Mouse (Mus musculus) hindbrain, embryonic 10.5 days (tissue): ENCODE measurements at regions not wholly inside any gene's neighbourhood (a gene's known extent, or its start where the extent isn't known, plus 50 kb on each side); places are given as distances from the start of the nearest gene placed in this dataset.
A peak's percentile ranks its signal among the peaks of the same experiment; 100 is the strongest.
"Not testable (repeated sequence)": the region's sequence is repeated elsewhere in the genome, so short reads cannot be mapped to it uniquely, and the experiment has no call there.

Source experiments
- DNase-seq: peaks from one replicate; pipeline ENCODE4 v3.0.0-alpha.2; 2017; ENCODE audit warnings: low spot score
- H3K27ac ChIP-seq: fragments of 300-500 bp; sonication (generic); 2 replicates; pipeline ENCODE4 v1.5.1; 2016; ENCODE audit warnings: mild to moderate bottlenecking, moderate library complexity
- H3K27me3 ChIP-seq: fragments of 300-500 bp; sonication (generic); 2 replicates; pipeline ENCODE4 v1.6.1; 2016; ENCODE audit warnings: mild to moderate bottlenecking; ENCODE audit not compliant: poor library complexity, insufficient read depth, severe bottlenecking
- H3K36me3 ChIP-seq: fragments of 300-500 bp; sonication (generic); 2 replicates; pipeline ENCODE4 v1.6.1; 2016; ENCODE audit warnings: mild to moderate bottlenecking, moderate library complexity
- H3K4me1 ChIP-seq: fragments of 300-500 bp; sonication (generic); replicated peaks from 2 replicates; pipeline ENCODE4 v1.6.1; 2016; ENCODE audit warnings: mild to moderate bottlenecking
- H3K4me3 ChIP-seq: fragments of 300-500 bp; sonication (generic); 2 replicates; pipeline ENCODE4 v1.5.1; 2016; ENCODE audit warnings: mild to moderate bottlenecking, moderate library complexity
- H3K9me3 ChIP-seq: fragments of 300-500 bp; sonication (generic); 2 replicates; pipeline ENCODE4 v1.6.1; 2016; ENCODE audit warnings: mild to moderate bottlenecking, moderate library complexity
- WGBS: fragments of 180-500 bp; shearing (Covaris S2); methylation state at CpG from one replicate; pipeline ENCODE4 v1.1.7; 2016; 5-methylcytosine and 5-hydroxymethylcytosine counted together

GRCm38 (mm10) chr6:37618990-37619389, 89.0 kb downstream of the Akr1d1 start:
- Histone ChIP-seq H3K4me3 (no peak overlapping the region), H3K4me1 (peaks cover 10% of the 10 kb centered on the region), H3K27me3 (no peaks in the 10 kb centered on the region), H3K27ac (0 out of 2 replicates have a peak overlapping the region, but pooled peaks have one; percentile 24), H3K36me3 (no peaks in the 10 kb centered on the region), H3K9me3 (no peaks in the 10 kb centered on the region)
- no peak for DNase-seq
- whole genome bisulfite sequencing = 87% methylated on average over 9 of the region's 9 CpGs

- WGBS = 60% methylated on average over 7 of the region's 7 CpGs
- Histone ChIP-seq H3K4me1 (peaks cover 10% of the 10 kb centered on the region), H3K27ac (peak overlapping the region; percentile 23), H3K9me3 (no peaks in the 10 kb centered on the region), H3K27me3 (no peaks in the 10 kb centered on the region), H3K36me3 (no peaks in the 10 kb centered on the region), H3K4me3 (no peak overlapping the region)
- no peak for DNase-seq
Measured at GRCm38 (mm10) chr6:37621364-37622029, 91.5 kb downstream of the Akr1d1 start.

GRCm38 (mm10) chr6:37622273-37622672, 92.3 kb downstream of the Akr1d1 start:
- Histone ChIP-seq H3K27me3 (no peaks in the 10 kb centered on the region), H3K27ac (no peak overlapping the region; the same call in 1 of the 2 replicates), H3K36me3 (no peaks in the 10 kb centered on the region), H3K4me3 (no peak overlapping the region), H3K4me1 (peaks cover 10% of the 10 kb centered on the region), H3K9me3 (no peaks in the 10 kb centered on the region)
- DNase-seq = no peak
- 88% methylated on average over 2 of the region's 2 CpGs for WGBS

GRCm38 (mm10) chr6:37627206-37627605, 97.2 kb downstream of the Akr1d1 start:
- H3K4me1 ChIP-seq = no peaks in the 10 kb centered on the region
- no peak for DNase-seq
- no peaks in the 10 kb centered on the region for H3K36me3 ChIP-seq
- H3K4me3 ChIP-seq = no peak overlapping the region
- no peak overlapping the region for H3K27ac ChIP-seq
- H3K9me3 ChIP-seq = no peaks in the 10 kb centered on the region
- no peaks in the 10 kb centered on the region for H3K27me3 ChIP-seq
- WGBS = 91% methylated on average over 5 of the region's 5 CpGs

GRCm38 (mm10) chr6:37633948-37634347, 104.0 kb downstream of the Akr1d1 start:
- WGBS = 88% methylated on average over 1 of the region's 1 CpGs
- Histone ChIP-seq H3K9me3 (no peaks in the 10 kb centered on the region), H3K27ac (no peak overlapping the region), H3K27me3 (no peaks in the 10 kb centered on the region), H3K4me3 (no peak overlapping the region), H3K4me1 (no peaks in the 10 kb centered on the region), H3K36me3 (no peaks in the 10 kb centered on the region)
- no peak for DNase-seq

- Histone ChIP-seq H3K27ac (peak overlapping the region; percentile 63), H3K9me3 (no peaks in the 10 kb centered on the region), H3K27me3 (no peaks in the 10 kb centered on the region), H3K4me3 (no peak overlapping the region), H3K4me1 (peaks cover 26% of the 10 kb centered on the region), H3K36me3 (no peaks in the 10 kb centered on the region)
- 28% methylated on average over 4 of the region's 4 CpGs for WGBS
- DNase-seq = no peak
Measured at GRCm38 (mm10) chr6:37642066-37642465, 112.1 kb downstream of the Akr1d1 start.

- Histone ChIP-seq H3K27ac (peak overlapping the region; percentile 63), H3K9me3 (no peaks in the 10 kb centered on the region), H3K27me3 (no peaks in the 10 kb centered on the region), H3K4me1 (peaks cover 26% of the 10 kb centered on the region), H3K36me3 (no peaks in the 10 kb centered on the region), H3K4me3 (peak overlapping the region; percentile 21; the same call in 1 of the 2 replicates)
- DNase-seq = peak; percentile 38
- 40% methylated on average over 8 of the region's 8 CpGs for WGBS
Measured at GRCm38 (mm10) chr6:37642701-37643121, 112.7 kb downstream of the Akr1d1 start.

GRCm38 (mm10) chr6:37643176-37643575, 113.2 kb downstream of the Akr1d1 start:
- no peak for DNase-seq
- peaks cover 26% of the 10 kb centered on the region for H3K4me1 ChIP-seq
- no peaks in the 10 kb centered on the region for H3K36me3 ChIP-seq
- no peaks in the 10 kb centered on the region for H3K9me3 ChIP-seq
- H3K4me3 ChIP-seq = 0 out of 2 replicates have a peak overlapping the region, but pooled peaks have one; percentile 21
- WGBS = 62% methylated on average over 4 of the region's 4 CpGs
- peak overlapping the region; percentile 63 for H3K27ac ChIP-seq
- no peaks in the 10 kb centered on the region for H3K27me3 ChIP-seq

- WGBS = 75% methylated on average over 2 of the region's 2 CpGs
- Histone ChIP-seq H3K9me3 (no peaks in the 10 kb centered on the region), H3K27me3 (no peaks in the 10 kb centered on the region), H3K4me3 (no peak overlapping the region), H3K4me1 (peaks cover 26% of the 10 kb centered on the region), H3K36me3 (no peaks in the 10 kb centered on the region), H3K27ac (peak overlapping the region; percentile 57; the same call in 1 of the 2 replicates)
- DNase-seq = no peak
Measured at GRCm38 (mm10) chr6:37643718-37644117, 113.7 kb downstream of the Akr1d1 start.

- Histone ChIP-seq H3K9me3 (no peaks in the 10 kb centered on the region), H3K27me3 (no peaks in the 10 kb centered on the region), H3K36me3 (no peaks in the 10 kb centered on the region), H3K4me1 (peaks cover 26% of the 10 kb centered on the region), H3K27ac (peak overlapping the region; percentile 77), H3K4me3 (no peak overlapping the region)
- WGBS = 62% methylated on average over 14 of the region's 14 CpGs
- peak; percentile 31 for DNase-seq
Measured at GRCm38 (mm10) chr6:37645551-37645950, 115.6 kb downstream of the Akr1d1 start.

- not testable (repeated sequence) for DNase-seq, H3K9me3 ChIP-seq, H3K36me3 ChIP-seq, H3K4me3 ChIP-seq, H3K27me3 ChIP-seq
- 92% methylated on average over 3 of the region's 3 CpGs for WGBS
- H3K4me1 ChIP-seq = peaks cover 13% of the 10 kb centered on the region
- peak overlapping the region; percentile 77 for H3K27ac ChIP-seq
Measured at GRCm38 (mm10) chr6:37657300-37657699, 127.3 kb downstream of the Akr1d1 start.

- Histone ChIP-seq H3K27me3 (no peaks in the 10 kb centered on the region), H3K36me3 (no peaks in the 10 kb centered on the region), H3K27ac (peak overlapping the region; percentile 77), H3K9me3 (no peaks in the 10 kb centered on the region), H3K4me3 (no peak overlapping the region), H3K4me1 (peaks cover 18% of the 10 kb centered on the region)
- peak; percentile 32 for DNase-seq
- WGBS = 42% methylated on average over 6 of the region's 6 CpGs
Measured at GRCm38 (mm10) chr6:37658021-37658650, 128.2 kb downstream of the Akr1d1 start.

- DNase-seq = no peak
- H3K4me1 ChIP-seq = peaks cover 17% of the 10 kb centered on the region
- H3K36me3 ChIP-seq = no peaks in the 10 kb centered on the region
- WGBS = 54% methylated on average over 2 of the region's 2 CpGs
- H3K27ac ChIP-seq = no peak overlapping the region; the same call in 1 of the 2 replicates
- no peaks in the 10 kb centered on the region for H3K9me3 ChIP-seq
- H3K27me3 ChIP-seq = no peaks in the 10 kb centered on the region
- no peak overlapping the region for H3K4me3 ChIP-seq
Measured at GRCm38 (mm10) chr6:37662747-37663146, 132.8 kb downstream of the Akr1d1 start.
